Mouse (Mus musculus): ENCODE results near the gene Grm7. TPM values are rescaled to one million over a fixed set of nuclear protein-coding genes. Genes with fewer than 3 reads are reported as not detected.

Gene Grm7
- 10 to 100 TPM; 79.5 to 85.8 TPM for total RNA-seq (2021)

GRCm38 (mm10) chr6:110645411-110646361 is at the start of gene Grm7:
Gene Grm7, plus strand, starts transcription at chr6:110645581.
- DNase-seq (ENCODE audit: low spot score in 2 of 2): peak; percentile 64 to 81
- intact Hi-C loops (cut with DNase I): loop anchor here (2.0 to 10.0 kb wide), 5 partner anchors 97 to 1549 kb away; no protein-coding TSS in a partner anchor

GRCm38 (mm10) chr6:110645041-110645410 is 355 bp upstream of the Grm7 start:
- DNase-seq (ENCODE audit: low spot score in 2 of 2): no peak
- intact Hi-C loops (cut with DNase I): loop anchor here (5.0 to 10.0 kb wide), 4 partner anchors 97 to 1550 kb away; no protein-coding TSS in a partner anchor

GRCm38 (mm10) chr6:110646901-110647300 is 1.5 kb downstream of the Grm7 start:
- DNase-seq (ENCODE audit: low spot score in 2 of 2): peak; percentile 40 to 63
- intact Hi-C loops (cut with DNase I): loop anchor here (2.0 to 10.0 kb wide), 5 partner anchors 95 to 1548 kb away; no protein-coding TSS in a partner anchor

GRCm38 (mm10) chr6:110649227-110649626 is 3.8 kb downstream of the Grm7 start:
- peak; percentile 18 to 34 for DNase-seq (ENCODE audit: low spot score in 2 of 2)
- intact Hi-C loops (cut with DNase I): loop anchor here (5.0 to 10.0 kb wide), 4 partner anchors 93 to 1546 kb away; no protein-coding TSS in a partner anchor

GRCm38 (mm10) chr6:110653361-110654001 is 8.1 kb downstream of the Grm7 start:
- DNase-seq (ENCODE audit: low spot score in 2 of 2): no peak
- intact Hi-C loops (cut with DNase I): no loop called here

- intact Hi-C loops (cut with DNase I): no loop called here
- no peak for DNase-seq (ENCODE audit: low spot score in 2 of 2)
Measured at GRCm38 (mm10) chr6:110664436-110664835, 19.1 kb downstream of the Grm7 start.

GRCm38 (mm10) chr6:110668447-110668846 is 23.1 kb downstream of the Grm7 start:
- intact Hi-C loops (cut with DNase I): no loop called here
- no peak for DNase-seq (ENCODE audit: low spot score in 2 of 2)

GRCm38 (mm10) chr6:110690954-110691353 is 45.6 kb downstream of the Grm7 start:
- peak in 1 of 2 experiments; percentile 46 for DNase-seq (ENCODE audit: low spot score in 2 of 2)

GRCm38 (mm10) chr6:110709763-110710162 is 64.4 kb downstream of the Grm7 start:
- peak; percentile 4 to 73 for DNase-seq (ENCODE audit: low spot score in 2 of 2)
- intact Hi-C loops (cut with DNase I): no loop called here

More at GRCm38 (mm10) chr6:110690954-110691353, 45.6 kb downstream of the Grm7 start:
- intact Hi-C loops (cut with DNase I): no loop called here

GRCm38 (mm10) chr6:110714943-110715342 is 69.6 kb downstream of the Grm7 start:
- intact Hi-C loops (cut with DNase I): no loop called here
- no peak for DNase-seq (ENCODE audit: low spot score in 2 of 2)

GRCm38 (mm10) chr6:110723371-110723770 is 78.0 kb downstream of the Grm7 start:
- intact Hi-C loops (cut with DNase I): no loop called here
- no peak for DNase-seq (ENCODE audit: low spot score in 2 of 2)

- no peak for DNase-seq (ENCODE audit: low spot score in 2 of 2)
- intact Hi-C loops (cut with DNase I): no loop called here
Measured at GRCm38 (mm10) chr6:110733914-110734313, 88.5 kb downstream of the Grm7 start.

GRCm38 (mm10) chr6:110743981-110744670 is 98.7 kb downstream of the Grm7 start:
- intact Hi-C loops (cut with DNase I): loop anchor here (5.0 kb wide), 1 partner anchor 97 kb away; the partner anchor contains the start of gene Grm7

GRCm38 (mm10) chr6:110755921-110756320 is 110.5 kb downstream of the Grm7 start:
- no peak for DNase-seq (ENCODE audit: low spot score in 2 of 2)
- intact Hi-C loops (cut with DNase I): no loop called here

More at GRCm38 (mm10) chr6:110743981-110744670, 98.7 kb downstream of the Grm7 start:
- DNase-seq (ENCODE audit: low spot score in 2 of 2): peak in 1 of 2 experiments; percentile 62

- DNase-seq (ENCODE audit: low spot score in 2 of 2): no peak
- intact Hi-C loops (cut with DNase I): no loop called here
Measured at GRCm38 (mm10) chr6:110769588-110769987, 124.2 kb downstream of the Grm7 start.

- no peak for DNase-seq (ENCODE audit: low spot score in 2 of 2)
- intact Hi-C loops (cut with DNase I): no loop called here
Measured at GRCm38 (mm10) chr6:110772652-110773051, 127.3 kb downstream of the Grm7 start.

- intact Hi-C loops (cut with DNase I): no loop called here
- no peak for DNase-seq (ENCODE audit: low spot score in 2 of 2)
Measured at GRCm38 (mm10) chr6:110776046-110776445, 130.7 kb downstream of the Grm7 start.

GRCm38 (mm10) chr6:110785497-110785928 is 140.1 kb downstream of the Grm7 start:
- intact Hi-C loops (cut with DNase I): no loop called here
- DNase-seq (ENCODE audit: low spot score in 2 of 2): no peak

- intact Hi-C loops (cut with DNase I): no loop called here
- DNase-seq (ENCODE audit: low spot score in 2 of 2): peak in 1 of 2 experiments; percentile 59
Measured at GRCm38 (mm10) chr6:110792696-110793095, 147.3 kb downstream of the Grm7 start.

All from left cerebral cortex, postnatal 25 days (tissue).